Mouse (Mus musculus) mouse trophoblast stem cell (cell line): Measurements from ENCODE around the gene Egfl8.

Experiments used
- in situ Hi-C, 2 experiments: fragments of 300-500 bp; cut with MseI, MboI; formaldehyde crosslinking; loops; 2 replicates in 1 of 2; 3 replicates in 1 of 2; pipeline ENCODE4 v1.15.1; 2025

The Egfl8 gene

GRCm38 (mm10) chr17:34615871-34616270, at the start of gene Egfl8:
Gene Egfl8 (minus strand): TSS chr17:34615971.
- in situ Hi-C loops, result no loop called here

DNA sequence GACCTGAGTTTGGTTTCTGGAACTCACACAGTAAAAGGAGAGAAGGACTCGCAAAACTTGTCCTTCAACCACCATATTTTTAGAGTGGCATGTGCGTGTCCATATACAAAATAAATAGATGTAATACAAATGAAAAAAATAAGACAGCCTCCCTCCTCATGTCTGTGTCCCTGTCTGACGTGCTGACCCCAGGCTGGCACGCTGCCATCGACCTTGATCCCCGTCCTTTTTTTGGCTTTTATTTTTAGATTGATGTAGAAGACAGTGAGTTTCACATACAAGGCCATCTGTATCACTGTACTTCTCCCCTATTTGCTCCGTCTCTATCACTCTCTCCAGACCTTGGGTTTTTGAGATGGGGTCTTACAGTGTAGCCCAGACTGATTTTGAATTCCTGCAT, 48.7 kb upstream of the Egfl8 start:
- in situ Hi-C loops, result loop anchor here in 1 of 2 experiments (10.0 kb wide), 1 partner anchor 50 kb away; no protein-coding TSS in a partner anchor

GRCm38 (mm10) chr17:34663558-34663957, 47.8 kb upstream of the Egfl8 start:
- in situ Hi-C loops, result loop anchor here in 1 of 2 experiments (10.0 kb wide), 1 partner anchor 51 kb away; no protein-coding TSS in a partner anchor

DNA sequence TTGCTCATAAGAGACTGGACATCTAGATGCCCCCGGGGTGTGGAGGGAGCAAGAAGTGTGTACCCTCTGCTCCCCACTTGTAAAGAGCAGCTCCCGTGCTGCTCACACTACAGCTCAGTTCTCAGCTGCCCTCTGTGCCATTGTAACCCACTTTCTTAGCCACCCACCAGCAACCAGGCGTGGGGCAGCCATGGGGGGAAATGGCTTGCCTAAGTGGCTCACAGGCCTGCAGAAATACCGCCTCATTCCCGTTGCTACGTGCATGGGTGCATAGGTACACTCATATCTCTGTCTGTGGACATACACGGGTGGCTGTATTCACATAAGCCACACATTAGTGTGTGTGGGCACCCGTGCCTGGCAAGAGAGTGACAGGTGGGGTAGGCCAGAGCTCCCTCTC, 47.2 kb upstream of the Egfl8 start:
- in situ Hi-C loops, result loop anchor here in 1 of 2 experiments (10.0 kb wide), 1 partner anchor 52 kb away; no protein-coding TSS in a partner anchor

GRCm38 (mm10) chr17:34662468-34662867, 46.7 kb upstream of the Egfl8 start:
- in situ Hi-C loops, result loop anchor here in 1 of 2 experiments (10.0 kb wide), 1 partner anchor 52 kb away; no protein-coding TSS in a partner anchor

DNA sequence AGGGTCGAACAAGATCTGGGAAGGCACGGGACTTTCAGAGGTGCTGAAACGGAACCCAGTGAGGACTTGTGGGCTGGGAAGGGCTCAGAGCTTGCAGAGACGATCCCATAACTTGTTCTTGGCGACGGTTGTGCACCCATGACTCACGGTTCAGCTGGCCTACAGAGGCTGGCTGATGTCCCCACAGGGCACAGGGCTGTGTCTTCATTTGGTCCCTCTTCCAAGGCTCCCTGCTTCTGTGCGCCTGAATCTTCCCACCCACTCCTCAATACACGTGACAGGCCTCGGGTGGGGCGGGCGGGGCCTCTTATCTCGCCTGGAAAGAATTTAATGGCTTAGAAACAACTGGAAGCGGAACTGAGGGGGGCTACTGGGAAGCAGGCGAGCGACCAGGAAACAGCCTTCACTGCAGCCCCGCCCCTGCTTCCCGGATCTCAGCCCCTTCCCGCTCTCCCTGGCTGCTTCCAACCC, 45.4 kb upstream of the Egfl8 start:
- in situ Hi-C loops, result loop anchor here in 1 of 2 experiments (10.0 kb wide), 1 partner anchor 54 kb away; no protein-coding TSS in a partner anchor

GRCm38 (mm10) chr17:34660259-34660820, 44.6 kb upstream of the Egfl8 start:
- in situ Hi-C loops, result loop anchor here in 1 of 2 experiments (10.0 kb wide), 1 partner anchor 54 kb away; no protein-coding TSS in a partner anchor

GRCm38 (mm10) chr17:34659897-34660214, 44.1 kb upstream of the Egfl8 start:
- in situ Hi-C loops, result loop anchor here in 1 of 2 experiments (10.0 kb wide), 1 partner anchor 55 kb away; no protein-coding TSS in a partner anchor

- in situ Hi-C loops, result no loop called here
Measured at GRCm38 (mm10) chr17:34659181-34659896, 43.6 kb upstream of the Egfl8 start.

- in situ Hi-C loops, result no loop called here
Measured at GRCm38 (mm10) chr17:34658591-34658990, 42.8 kb upstream of the Egfl8 start.

GRCm38 (mm10) chr17:34658145-34658544, 42.4 kb upstream of the Egfl8 start:
- in situ Hi-C loops, result no loop called here

DNA sequence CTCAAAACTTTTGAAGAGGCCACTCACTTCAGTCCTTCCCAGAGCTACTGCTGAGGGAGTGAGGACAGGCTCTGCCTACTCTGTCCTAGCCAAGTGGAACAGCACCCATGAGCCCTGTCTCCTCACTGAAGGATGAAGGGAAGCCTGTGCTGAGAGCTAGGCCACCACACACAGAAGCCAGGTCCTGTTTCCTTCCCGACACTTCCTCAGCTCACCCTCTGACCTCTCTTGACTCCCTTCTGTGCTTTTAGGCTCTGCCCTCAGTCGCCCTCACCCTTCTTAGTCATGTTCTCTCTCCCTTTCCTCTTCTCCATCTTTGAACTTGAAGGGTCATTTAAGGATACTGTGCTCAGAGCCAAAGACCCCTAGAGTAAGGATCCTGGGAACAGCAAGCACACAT, 41.5 kb upstream of the Egfl8 start:
- in situ Hi-C loops, result no loop called here

- in situ Hi-C loops, result no loop called here
Measured at GRCm38 (mm10) chr17:34656666-34657065, 40.9 kb upstream of the Egfl8 start.

DNA sequence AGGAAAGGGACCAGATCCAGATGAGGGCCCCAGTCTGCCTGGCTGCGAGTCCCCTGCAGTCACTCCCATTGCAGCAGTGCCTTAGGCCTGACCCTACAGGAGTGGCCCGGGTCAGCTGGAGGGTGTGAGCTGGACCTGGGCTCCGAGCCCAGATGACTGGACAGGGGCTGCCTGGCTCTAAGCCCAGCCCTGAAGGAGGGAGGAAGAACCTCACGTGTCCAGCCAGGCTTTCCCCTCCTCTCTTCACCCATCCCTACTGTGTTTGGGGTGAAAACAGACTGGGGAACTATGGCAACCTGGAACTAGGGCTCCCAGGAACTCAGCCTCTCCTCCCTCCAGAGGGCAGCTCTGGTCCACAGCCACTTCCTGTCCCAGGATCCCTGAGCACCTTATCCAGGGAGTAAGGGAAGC, 39.8 kb upstream of the Egfl8 start:
- in situ Hi-C loops, result no loop called here

DNA sequence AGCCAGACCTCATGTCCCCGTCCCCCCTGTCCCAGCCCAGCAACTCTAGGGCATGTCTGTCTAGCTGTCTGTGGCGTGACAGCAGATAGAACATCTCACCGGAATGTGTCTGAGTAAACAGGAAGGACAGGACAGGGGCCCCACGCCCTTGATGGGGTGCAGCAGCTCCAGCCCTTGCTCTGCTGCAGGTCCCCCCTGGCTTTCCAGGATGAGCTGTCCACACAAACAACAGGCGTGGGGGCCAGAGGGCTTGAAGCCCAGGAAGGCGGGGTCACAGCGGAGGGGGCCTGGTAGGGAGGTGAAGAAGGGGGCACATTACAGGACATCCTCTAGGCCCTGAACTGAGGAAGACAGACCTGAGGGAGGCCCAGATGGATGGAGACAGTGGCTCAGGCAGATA, 39.4 kb upstream of the Egfl8 start:
- in situ Hi-C loops, result no loop called here

- in situ Hi-C loops, result no loop called here
Measured at GRCm38 (mm10) chr17:34654392-34654791, 38.6 kb upstream of the Egfl8 start.

DNA sequence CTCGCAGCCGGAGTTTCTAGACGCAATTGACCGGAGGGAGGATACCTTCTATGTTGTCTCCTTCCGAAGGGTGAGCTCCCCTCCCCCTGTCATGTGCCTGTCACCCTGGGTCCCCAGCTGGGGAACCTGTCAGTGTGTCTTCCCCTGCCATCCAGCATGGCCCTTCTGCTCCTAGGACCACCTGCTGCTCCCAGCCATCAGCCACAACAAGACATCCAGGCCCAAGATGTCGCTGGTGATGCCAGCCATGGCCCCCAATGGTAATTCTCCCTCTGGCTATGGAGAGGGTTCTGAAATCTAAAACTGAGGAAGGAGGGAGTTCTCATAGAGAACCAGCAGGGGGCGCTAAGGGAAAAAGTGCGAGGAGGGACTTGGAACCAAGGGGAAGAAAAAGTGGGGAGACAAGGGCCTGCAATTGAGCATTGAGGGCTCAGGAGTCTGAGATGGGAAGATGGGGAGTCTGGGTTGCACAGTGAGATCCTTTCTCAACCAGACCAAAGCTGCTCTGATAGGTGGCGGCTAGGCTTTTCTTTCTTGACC, 38.0 kb upstream of the Egfl8 start:
- in situ Hi-C loops, result no loop called here

DNA sequence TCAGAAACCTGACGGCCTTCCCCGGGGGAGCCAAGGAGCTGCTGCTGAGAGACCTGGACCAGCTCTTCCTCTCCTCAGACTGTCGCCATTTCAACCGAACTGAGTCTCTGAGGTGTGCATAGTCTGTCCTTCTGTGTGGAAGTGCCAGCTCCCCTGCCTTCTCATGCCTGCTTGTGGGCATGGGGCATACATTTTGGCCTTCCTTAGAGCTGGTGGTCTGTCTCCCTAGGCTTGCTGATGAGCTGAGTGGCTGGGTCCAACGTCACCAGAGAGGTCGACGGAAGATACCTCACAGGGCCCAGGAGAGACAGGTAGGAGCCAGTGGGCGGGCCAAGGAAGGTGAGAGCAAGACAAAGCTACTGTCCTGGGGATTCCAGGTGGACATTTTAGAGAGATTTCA, 37.2 kb upstream of the Egfl8 start:
- in situ Hi-C loops, result no loop called here

- in situ Hi-C loops, result no loop called here
Measured at GRCm38 (mm10) chr17:34652546-34652945, 36.8 kb upstream of the Egfl8 start.

DNA sequence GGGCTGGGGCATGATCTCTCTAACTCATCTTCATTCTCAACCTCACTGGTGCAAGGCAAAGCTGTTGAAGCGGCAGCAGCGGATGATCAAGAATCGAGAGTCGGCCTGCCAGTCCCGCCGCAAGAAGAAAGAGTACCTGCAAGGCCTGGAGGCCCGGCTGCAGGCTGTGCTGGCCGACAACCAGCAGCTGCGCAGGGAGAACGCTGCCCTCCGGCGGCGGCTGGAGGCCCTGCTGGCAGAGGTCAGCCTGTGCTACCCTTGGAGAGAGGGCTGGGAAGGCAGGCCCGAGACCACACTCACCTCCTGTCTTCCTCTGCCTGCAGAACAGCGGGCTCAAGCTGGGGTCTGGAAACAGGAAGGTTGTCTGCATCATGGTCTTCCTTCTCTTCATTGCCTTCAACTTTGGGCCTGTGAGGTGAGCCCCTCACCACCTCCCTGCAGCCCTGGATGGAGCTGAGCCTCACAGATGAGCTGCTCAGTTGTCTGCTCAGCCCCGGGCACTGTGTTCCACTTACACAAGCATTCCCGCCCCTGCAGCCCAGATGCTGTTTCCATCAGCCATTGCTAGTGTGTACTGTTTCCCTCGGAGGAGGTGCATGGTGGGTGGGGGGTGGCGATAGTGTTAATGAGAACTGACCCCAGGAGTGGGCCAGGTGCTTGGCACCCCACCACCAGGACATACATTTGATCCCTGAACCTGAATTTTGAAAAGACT, 35.9 kb upstream of the Egfl8 start:
- in situ Hi-C loops, result no loop called here

GRCm38 (mm10) chr17:34650781-34651180, 35.0 kb upstream of the Egfl8 start:
- in situ Hi-C loops, result no loop called here
